Mouse (Mus musculus) embryonic facial prominence, embryonic 15.5 days (tissue): ENCODE measurements around the gene Gm17359. TPM values are rescaled to one million over a fixed set of nuclear protein-coding genes. Genes with fewer than 3 reads are reported as not detected.
"Not testable (repeated sequence)": the region's sequence is repeated elsewhere in the genome, so short reads cannot be mapped to it uniquely, and the experiment has no call there.

Experiments used
- ATAC-seq: fragments of 200-750 bp; cut with Nextera tagmentation; 2 replicates; pipeline ENCODE4 v1.8.0; 2017; ENCODE audit warnings: low read depth, moderate TSS enrichment; ENCODE audit not compliant: insufficient number of reproducible peaks, low FRiP score, low TSS enrichment
- H3K27ac ChIP-seq: fragments of 300-500 bp; sonication (generic); replicated peaks from 2 replicates; pipeline ENCODE4 v1.5.1; 2015; ENCODE audit warnings: mild to moderate bottlenecking, inconsistent platforms
- H3K27me3 ChIP-seq: fragments of 300-500 bp; sonication (generic); 2 replicates; pipeline ENCODE4 v1.6.1; 2015; ENCODE audit warnings: inconsistent platforms
- H3K36me3 ChIP-seq: fragments of 300-500 bp; sonication (generic); 2 replicates; pipeline ENCODE4 v1.6.1; 2015; ENCODE audit warnings: mild to moderate bottlenecking, inconsistent platforms
- H3K4me1 ChIP-seq: fragments of 300-500 bp; sonication (generic); 2 replicates; pipeline ENCODE4 v1.6.1; 2015; ENCODE audit warnings: inconsistent platforms
- H3K4me2 ChIP-seq: fragments of 300-500 bp; sonication (generic); replicated peaks from 2 replicates; pipeline ENCODE4 v1.6.1; 2015; ENCODE audit warnings: mild to moderate bottlenecking, inconsistent platforms
- H3K4me3 ChIP-seq: fragments of 300-500 bp; sonication (generic); replicated peaks from 2 replicates; pipeline ENCODE4 v1.5.1; 2015; ENCODE audit warnings: mild to moderate bottlenecking, inconsistent platforms
- H3K9ac ChIP-seq: fragments of 300-500 bp; sonication (generic); 2 replicates; pipeline ENCODE4 v1.6.1; 2015; ENCODE audit warnings: inconsistent platforms
- H3K9me3 ChIP-seq: fragments of 300-500 bp; sonication (generic); replicated peaks from 2 replicates; pipeline ENCODE4 v1.6.1; 2016; ENCODE audit warnings: inconsistent platforms
- WGBS: fragments of 180-500 bp; shearing (Covaris S2); methylation state at CpG from one replicate; pipeline ENCODE4 v1.1.7; 2015; 5-methylcytosine and 5-hydroxymethylcytosine counted together
- polyA plus RNA-seq: library from polyadenylated mRNA; unstranded; fragments of >200 nt; fragmentation: Nextera tagmentation; extraction: Ambion mirVana; gene quantifications from 2 replicates; pipeline ENCODE4 v1.2.1, GENCODE M21; 2015

Gene Gm17359
- polyA plus RNA-seq, 1 experiment from 2014 or later, result not detected

GRCm38 (mm10) chr3:79446124-79446523 is 109.7 kb downstream of the Gm17359 start:
- Histone ChIP-seq H3K4me2 (no peak overlapping the region), H3K9ac (no peak overlapping the region), H3K36me3 (no peaks in the 10 kb centered on the region), H3K9me3 (0 out of 2 replicates have a peak, but pooled peaks cover 5% of the 10 kb centered on the region), H3K27me3 (no peaks in the 10 kb centered on the region), H3K4me1 (peaks cover 4% of the 10 kb centered on the region; the same call in 1 of the 2 replicates), H3K4me3 (no peak overlapping the region), H3K27ac (no peak overlapping the region)
- ATAC-seq, result no peak
- whole genome bisulfite sequencing, result 87% methylated on average over 4 of the region's 4 CpGs

- not testable (repeated sequence) for H3K36me3 ChIP-seq, ATAC-seq, H3K4me3 ChIP-seq, H3K4me2 ChIP-seq, H3K4me1 ChIP-seq, H3K27me3 ChIP-seq, H3K9me3 ChIP-seq, H3K9ac ChIP-seq, H3K27ac ChIP-seq
- WGBS, result 80% methylated on average over 3 of the region's 3 CpGs
Measured at GRCm38 (mm10) chr3:79446648-79447047, 110.2 kb downstream of the Gm17359 start.

- 60% methylated on average over 5 of the region's 5 CpGs for WGBS
- Histone ChIP-seq H3K4me2 (no peak overlapping the region), H3K27me3 (no peaks in the 10 kb centered on the region), H3K9ac (no peak overlapping the region), H3K4me3 (no peak overlapping the region), H3K9me3 (0 out of 2 replicates have a peak, but pooled peaks cover 3% of the 10 kb centered on the region), H3K4me1 (peaks cover 4% of the 10 kb centered on the region; the same call in 1 of the 2 replicates), H3K27ac (no peak overlapping the region), H3K36me3 (no peaks in the 10 kb centered on the region)
- ATAC-seq, result no peak
Measured at GRCm38 (mm10) chr3:79448421-79448820, 112.0 kb downstream of the Gm17359 start.

- no peaks in the 10 kb centered on the region for H3K27me3 ChIP-seq
- 57% methylated on average over 7 of the region's 7 CpGs for WGBS
- no peak for ATAC-seq
- H3K36me3 ChIP-seq, result no peaks in the 10 kb centered on the region
- H3K4me1 ChIP-seq, result peaks cover 4% of the 10 kb centered on the region; the same call in 1 of the 2 replicates
- H3K4me2 ChIP-seq, result no peak overlapping the region
- no peak overlapping the region for H3K9ac ChIP-seq
- H3K9me3 ChIP-seq, result no peaks in the 10 kb centered on the region
- no peak overlapping the region for H3K4me3 ChIP-seq
- H3K27ac ChIP-seq, result no peak overlapping the region
Measured at GRCm38 (mm10) chr3:79449361-79449760, 112.9 kb downstream of the Gm17359 start.

GRCm38 (mm10) chr3:79452696-79453263 is 116.3 kb downstream of the Gm17359 start:
- Histone ChIP-seq H3K9ac (no peak overlapping the region), H3K4me1 (peaks cover 4% of the 10 kb centered on the region; the same call in 1 of the 2 replicates), H3K36me3 (no peaks in the 10 kb centered on the region), H3K27ac (no peak overlapping the region), H3K27me3 (no peaks in the 10 kb centered on the region), H3K9me3 (no peaks in the 10 kb centered on the region), H3K4me2 (no peak overlapping the region), H3K4me3 (no peak overlapping the region)
- no peak for ATAC-seq
- 83% methylated on average over 14 of the region's 14 CpGs for WGBS

GRCm38 (mm10) chr3:79455761-79456160 is 119.3 kb downstream of the Gm17359 start:
- no peak overlapping the region for H3K27ac ChIP-seq
- no peak for ATAC-seq
- H3K9ac ChIP-seq, result no peak overlapping the region
- no peak overlapping the region for H3K4me2 ChIP-seq
- H3K27me3 ChIP-seq, result no peaks in the 10 kb centered on the region
- H3K36me3 ChIP-seq, result peaks cover 6% of the 10 kb centered on the region; the same call in 1 of the 2 replicates
- 73% methylated on average over 11 of the region's 11 CpGs for WGBS
- H3K4me1 ChIP-seq, result no peaks in the 10 kb centered on the region
- no peaks in the 10 kb centered on the region for H3K9me3 ChIP-seq
- no peak overlapping the region for H3K4me3 ChIP-seq

GRCm38 (mm10) chr3:79458651-79459275 is 122.3 kb downstream of the Gm17359 start:
- Histone ChIP-seq H3K36me3 (peaks cover 15% of the 10 kb centered on the region; the same call in 1 of the 2 replicates), H3K27ac (no peak overlapping the region), H3K9ac (no peak overlapping the region), H3K4me2 (no peak overlapping the region), H3K4me3 (no peak overlapping the region), H3K27me3 (no peaks in the 10 kb centered on the region), H3K4me1 (no peaks in the 10 kb centered on the region), H3K9me3 (no peaks in the 10 kb centered on the region)
- no peak for ATAC-seq
- WGBS, result 90% methylated on average over 14 of the region's 14 CpGs

GRCm38 (mm10) chr3:79469440-79469839 is 133.0 kb downstream of the Gm17359 start:
- Histone ChIP-seq H3K27ac (no peak overlapping the region), H3K36me3 (0 out of 2 replicates have a peak, but pooled peaks cover 3% of the 10 kb centered on the region), H3K4me1 (no peaks in the 10 kb centered on the region), H3K4me3 (no peak overlapping the region), H3K4me2 (no peak overlapping the region), H3K9me3 (no peaks in the 10 kb centered on the region), H3K27me3 (no peaks in the 10 kb centered on the region), H3K9ac (no peak overlapping the region)
- 96% methylated on average over 5 of the region's 5 CpGs for WGBS
- no peak for ATAC-seq

GRCm38 (mm10) chr3:79472362-79472761 is 135.9 kb downstream of the Gm17359 start:
- Histone ChIP-seq H3K4me3 (no peak overlapping the region), H3K9me3 (no peaks in the 10 kb centered on the region), H3K27me3 (no peaks in the 10 kb centered on the region), H3K36me3 (no peaks in the 10 kb centered on the region), H3K4me2 (no peak overlapping the region), H3K27ac (no peak overlapping the region), H3K9ac (no peak overlapping the region), H3K4me1 (no peaks in the 10 kb centered on the region)
- WGBS, result 93% methylated on average over 5 of the region's 5 CpGs
- no peak for ATAC-seq

GRCm38 (mm10) chr3:79474911-79475310 is 138.4 kb downstream of the Gm17359 start:
- Histone ChIP-seq H3K36me3 (peaks cover 7% of the 10 kb centered on the region; the same call in 1 of the 2 replicates), H3K27ac (no peak overlapping the region), H3K4me1 (no peaks in the 10 kb centered on the region), H3K27me3 (no peaks in the 10 kb centered on the region), H3K9me3 (no peaks in the 10 kb centered on the region), H3K9ac (no peak overlapping the region), H3K4me2 (no peak overlapping the region), H3K4me3 (no peak overlapping the region)
- no peak for ATAC-seq
- 73% methylated on average over 4 of the region's 4 CpGs for WGBS

GRCm38 (mm10) chr3:79475980-79476379 is 139.5 kb downstream of the Gm17359 start:
- Histone ChIP-seq H3K4me1 (no peaks in the 10 kb centered on the region), H3K36me3 (peaks cover 7% of the 10 kb centered on the region; the same call in 1 of the 2 replicates), H3K4me2 (no peak overlapping the region), H3K9me3 (no peaks in the 10 kb centered on the region), H3K27me3 (no peaks in the 10 kb centered on the region), H3K27ac (no peak overlapping the region), H3K9ac (no peak overlapping the region), H3K4me3 (no peak overlapping the region)
- WGBS, result 86% methylated on average over 2 of the region's 2 CpGs
- no peak for ATAC-seq

- ATAC-seq, result no peak
- no peak overlapping the region for H3K4me3 ChIP-seq
- H3K4me2 ChIP-seq, result no peak overlapping the region
Measured at GRCm38 (mm10) chr3:79478400-79478799, 141.9 kb downstream of the Gm17359 start.

More at GRCm38 (mm10) chr3:79478400-79478799, 141.9 kb downstream of the Gm17359 start:
- no peak overlapping the region for H3K27ac ChIP-seq
- 63% methylated on average over 8 of the region's 8 CpGs for WGBS
- H3K9ac ChIP-seq, result no peak overlapping the region
- H3K27me3 ChIP-seq, result no peaks in the 10 kb centered on the region
- H3K9me3 ChIP-seq, result no peaks in the 10 kb centered on the region
- peaks cover 20% of the 10 kb centered on the region for H3K36me3 ChIP-seq
- H3K4me1 ChIP-seq, result no peaks in the 10 kb centered on the region
